Mouse (Mus musculus): Measurements from ENCODE around the gene Myrip.

DNA sequence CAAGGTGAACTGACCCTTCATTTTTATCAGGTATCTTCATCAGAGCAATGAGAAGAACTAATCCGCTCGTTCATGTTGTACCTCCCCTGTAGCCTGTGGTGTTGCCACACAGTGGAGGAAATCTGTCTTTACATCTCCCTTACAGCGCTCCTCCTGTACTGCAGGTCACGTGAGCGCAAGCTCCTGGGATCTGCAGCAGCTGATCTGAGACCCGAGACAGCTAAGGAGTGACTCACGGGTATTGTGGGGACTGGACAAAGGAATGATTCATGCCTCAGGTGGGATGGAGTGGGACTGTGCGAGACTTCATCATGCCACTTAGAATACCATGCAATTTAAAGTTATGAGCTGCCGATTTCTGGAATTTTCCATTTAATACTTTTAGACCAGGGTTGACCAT, 17.8 kb downstream of the Myrip start:
- TF ChIP-seq TAL1 (IDR thresholded peaks at IDR 0.05; ENCODE audit: low read length) (no peak), GATA1 (IDR thresholded peaks at IDR 0.05; ENCODE audit: low read length) (no peak)

All from erythroblast, embryonic 14.5 days (primary cell).